Mouse (Mus musculus): Measurements from ENCODE around the gene Hspa5.
"Not testable (repeated sequence)": the region's sequence is repeated elsewhere in the genome, so short reads cannot be mapped to it uniquely, and the experiment has no call there.

Hspa5 gene

DNA sequence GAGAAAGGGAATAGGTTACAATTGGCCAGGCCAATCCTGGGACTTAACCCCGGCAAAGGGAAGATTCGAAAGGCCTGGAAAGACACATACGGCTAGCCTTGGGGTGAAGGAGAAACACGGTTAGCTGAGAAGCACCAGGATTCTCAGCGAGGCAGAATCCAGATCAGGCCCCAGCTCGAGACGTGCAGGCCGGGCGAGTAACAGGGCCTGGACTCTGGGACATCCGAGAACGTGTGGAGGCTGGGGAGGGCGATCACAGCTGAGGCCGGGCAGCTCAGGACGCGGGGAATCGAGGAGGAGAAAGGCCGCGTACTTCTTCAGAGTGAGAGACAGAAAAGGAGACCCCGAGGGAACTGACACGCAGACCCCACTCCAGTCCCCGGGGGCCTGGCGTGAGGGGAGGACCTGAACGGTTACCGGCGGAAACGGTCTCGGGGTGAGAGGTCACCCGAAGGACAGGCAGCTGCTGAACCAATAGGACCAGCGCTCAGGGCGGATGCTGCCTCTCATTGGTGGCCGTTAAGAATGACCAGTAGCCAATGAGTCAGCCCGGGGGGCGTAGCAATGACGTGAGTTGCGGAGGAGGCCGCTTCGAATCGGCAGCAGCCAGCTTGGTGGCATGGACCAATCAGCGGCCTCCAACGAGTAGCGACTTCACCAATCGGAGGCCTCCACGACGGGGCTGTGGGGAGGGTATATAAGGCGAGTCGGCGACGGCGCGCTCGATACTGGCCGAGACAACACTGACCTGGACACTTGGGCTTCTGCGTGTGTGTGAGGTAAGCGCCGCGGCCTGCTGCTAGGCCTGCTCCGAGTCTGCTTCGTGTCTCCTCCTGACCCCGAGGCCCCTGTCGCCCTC lies at the start of gene Hspa5:
Gene Hspa5 (plus strand): TSS at position 603 of the 859 bp plus-strand sequence.
- peak; percentile 100 for DNase-seq (ENCODE audit: low spot score)

DNA sequence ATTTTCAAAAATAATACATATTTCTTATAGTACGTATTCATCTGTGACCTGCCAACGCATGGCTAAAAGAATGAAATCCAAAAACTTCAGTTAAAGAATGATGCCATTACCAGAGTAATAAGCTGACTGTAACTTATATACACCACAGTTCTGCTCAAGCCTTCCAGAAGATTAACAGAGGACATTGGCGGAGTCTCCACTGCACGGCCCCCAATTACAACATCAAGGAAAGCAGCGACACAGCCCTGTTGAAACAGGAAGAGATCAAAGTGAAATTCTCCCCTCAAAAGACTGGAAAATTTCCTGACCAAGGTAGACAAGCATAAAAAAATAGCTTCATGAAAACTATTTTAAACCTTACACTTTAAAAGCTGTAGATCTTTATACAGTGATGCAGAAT lies 46.5 kb upstream of the Hspa5 start:
- no peak for DNase-seq (ENCODE audit: low spot score)

DNA sequence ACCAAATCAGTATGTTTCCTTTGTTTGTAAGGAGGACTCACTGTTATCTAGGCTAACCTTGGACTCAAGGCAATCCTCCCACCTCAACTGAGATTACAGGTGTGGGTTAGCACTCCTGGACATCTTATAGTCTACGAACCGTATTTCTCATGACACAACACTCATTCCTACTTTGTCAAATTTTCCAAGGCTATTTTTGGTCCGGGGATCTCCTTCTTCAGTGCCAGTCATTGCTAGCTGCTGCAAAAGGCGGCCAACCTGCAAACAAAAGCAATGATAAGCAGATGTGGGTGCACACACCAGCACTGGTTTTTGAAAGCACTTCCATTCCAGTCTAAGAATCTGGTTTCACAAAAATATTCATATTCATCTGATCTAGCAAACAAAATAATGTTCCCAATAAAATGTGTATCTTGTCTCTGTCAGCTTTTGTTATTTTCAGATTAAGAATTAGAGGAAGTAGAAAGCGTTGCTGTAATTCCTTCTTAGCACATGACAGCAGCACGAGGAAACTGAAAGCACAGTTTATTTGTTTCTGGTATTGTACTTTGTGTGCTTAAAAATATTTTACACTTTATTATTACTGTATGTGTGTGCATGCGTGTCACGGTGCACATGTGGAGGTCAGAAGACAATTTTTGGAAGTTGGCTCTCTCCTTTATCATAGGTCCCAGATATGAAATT lies 44.6 kb upstream of the Hspa5 start:
- DNase-seq (ENCODE audit: low spot score), result no peak

DNA sequence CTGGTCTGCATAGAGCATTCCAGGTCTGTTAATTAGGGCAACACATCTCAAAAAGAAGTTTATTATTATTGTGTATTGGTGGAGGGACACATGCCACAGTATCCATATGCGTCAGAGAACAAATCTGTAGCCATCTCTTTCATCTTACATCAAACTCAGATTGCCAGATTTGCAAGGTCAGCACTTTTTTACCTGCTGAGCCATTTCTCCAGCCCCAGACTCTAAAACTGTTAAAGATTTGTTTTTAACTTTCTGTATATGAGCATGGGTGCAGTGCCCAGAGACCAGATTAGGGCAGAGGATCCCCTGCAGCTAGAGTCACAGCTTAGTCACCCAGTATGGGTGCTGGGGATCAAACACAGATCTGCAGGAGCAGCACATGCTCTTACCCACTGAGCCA lies 35.1 kb upstream of the Hspa5 start:
- DNase-seq (ENCODE audit: low spot score), result no peak

DNA sequence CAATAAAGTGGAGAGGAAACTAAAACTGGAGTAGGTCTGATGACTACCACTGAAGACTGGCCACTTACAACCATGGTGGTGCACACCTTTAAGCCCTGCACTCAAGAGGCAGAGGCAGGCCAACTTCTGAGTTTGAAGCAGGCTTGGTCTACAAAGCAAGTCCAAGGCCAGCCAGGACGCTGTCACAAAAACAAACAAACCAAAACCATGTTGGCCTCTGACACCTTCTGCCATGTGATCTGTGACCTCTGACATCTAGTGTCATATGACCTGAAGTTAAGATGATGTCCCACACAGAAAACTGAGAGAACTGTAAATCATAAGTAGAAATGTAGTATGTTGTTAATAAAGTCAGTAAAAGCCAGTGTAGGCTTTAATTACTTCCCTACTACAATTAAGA lies 33.9 kb upstream of the Hspa5 start:
- DNase-seq (ENCODE audit: low spot score), result no peak

DNA sequence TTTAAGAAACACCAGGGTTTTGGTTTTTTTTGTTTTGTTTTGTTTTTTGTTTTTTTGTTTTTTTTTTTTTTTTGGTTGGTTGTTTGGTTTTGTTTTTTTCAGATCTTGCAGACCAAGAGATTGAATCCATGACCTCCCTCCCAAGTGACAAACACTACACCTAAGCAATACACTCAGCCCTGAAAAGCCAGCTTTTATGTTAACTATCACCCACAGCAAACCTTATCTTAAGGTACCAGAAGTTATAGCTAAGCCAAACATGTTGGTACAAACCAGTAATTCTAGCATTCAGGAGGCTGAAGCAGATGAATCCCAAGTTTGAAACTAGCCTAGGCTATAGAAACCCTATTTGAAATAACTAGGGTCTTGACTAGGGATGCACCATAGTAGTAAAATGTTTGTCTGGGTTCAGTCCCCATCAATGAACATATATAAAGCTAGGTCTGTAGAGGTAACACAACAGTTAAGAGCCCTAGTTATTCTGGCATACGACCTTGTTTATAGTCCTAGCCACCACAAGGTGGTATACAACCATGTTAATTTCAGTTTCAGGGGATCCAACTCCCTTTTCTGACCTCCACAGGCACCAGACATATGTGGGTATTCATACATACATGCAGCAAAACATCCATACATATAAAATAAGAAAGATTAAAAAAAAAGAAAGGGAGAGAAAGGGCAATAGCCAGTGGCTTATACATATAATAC lies 31.9 kb upstream of the Hspa5 start:
- DNase-seq (ENCODE audit: low spot score), result no peak

DNA sequence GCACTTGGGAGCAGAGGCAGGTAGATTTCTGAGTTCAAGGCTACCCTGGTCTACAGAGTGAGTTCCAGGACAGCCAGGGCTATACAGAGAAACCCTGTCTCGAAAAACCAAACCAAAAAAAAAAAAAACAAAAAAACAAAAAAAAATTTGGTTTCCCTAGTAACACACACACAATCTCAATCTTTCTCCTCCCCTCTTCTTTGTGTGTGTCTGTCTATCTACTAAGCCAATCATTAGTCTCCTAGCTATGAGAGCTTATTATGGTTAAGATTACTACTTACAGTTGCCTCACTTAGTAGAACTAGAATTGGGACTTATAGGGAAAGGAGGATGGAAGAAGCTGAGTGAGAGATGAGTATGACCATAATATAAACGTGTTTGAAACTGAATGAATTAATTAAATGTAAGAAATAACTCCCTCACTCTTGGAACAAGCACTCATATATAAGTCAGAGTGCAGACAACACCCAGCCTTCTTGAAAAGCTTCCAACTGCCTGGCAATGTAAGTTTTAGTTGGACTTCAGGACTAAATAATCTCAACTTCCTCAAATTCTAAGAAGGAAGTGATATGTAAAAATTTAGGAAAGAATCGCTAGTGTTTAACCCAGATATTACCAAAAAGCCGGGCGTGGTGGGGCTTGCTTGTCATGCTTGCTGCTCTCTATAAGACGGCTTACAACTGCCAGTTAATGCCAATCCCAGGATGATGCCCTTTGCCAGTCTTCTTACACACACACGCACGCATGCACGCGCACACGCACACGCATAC lies 30.2 kb upstream of the Hspa5 start:
- no peak for DNase-seq (ENCODE audit: low spot score)

DNA sequence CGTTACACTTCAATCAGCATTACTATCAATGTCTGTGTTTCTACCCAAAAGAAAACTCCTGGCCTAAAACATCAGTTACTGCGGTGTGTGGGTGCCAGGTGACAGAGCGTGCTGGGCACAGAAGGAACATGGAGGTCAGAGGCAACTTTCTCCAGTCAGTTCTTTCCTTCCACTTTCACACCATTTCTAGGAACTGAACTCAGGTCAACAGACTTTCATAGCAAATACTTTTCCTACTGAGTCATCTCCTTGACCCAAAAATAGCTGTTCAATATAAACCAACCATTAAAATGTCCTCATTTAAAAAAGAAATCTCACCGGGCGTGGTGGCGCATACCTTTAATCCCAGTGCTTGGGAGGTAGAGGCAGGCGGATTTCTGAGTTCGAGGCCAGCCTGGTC lies 29.1 kb upstream of the Hspa5 start:
- DNase-seq (ENCODE audit: low spot score), result no peak

DNA sequence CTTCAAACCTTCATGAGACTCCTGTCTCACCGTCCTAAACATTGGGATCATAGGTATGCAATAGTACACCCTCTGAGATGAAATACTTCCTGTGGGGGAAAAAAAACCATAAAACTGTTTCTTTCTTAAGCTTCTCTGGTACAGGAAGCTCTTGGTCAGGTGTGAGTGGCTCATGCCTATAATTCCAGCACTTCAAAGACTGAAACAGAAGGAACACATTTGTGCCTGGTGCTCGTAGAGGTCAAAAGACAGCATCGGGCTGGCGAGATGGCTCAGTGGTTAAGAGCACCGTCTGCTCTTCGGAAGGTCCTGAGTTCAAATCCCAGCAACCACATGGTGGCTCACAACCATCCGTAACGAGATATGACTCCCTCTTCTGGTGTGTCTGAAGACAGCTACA lies 27.3 kb upstream of the Hspa5 start:
- DNase-seq (ENCODE audit: low spot score), result no peak

DNA sequence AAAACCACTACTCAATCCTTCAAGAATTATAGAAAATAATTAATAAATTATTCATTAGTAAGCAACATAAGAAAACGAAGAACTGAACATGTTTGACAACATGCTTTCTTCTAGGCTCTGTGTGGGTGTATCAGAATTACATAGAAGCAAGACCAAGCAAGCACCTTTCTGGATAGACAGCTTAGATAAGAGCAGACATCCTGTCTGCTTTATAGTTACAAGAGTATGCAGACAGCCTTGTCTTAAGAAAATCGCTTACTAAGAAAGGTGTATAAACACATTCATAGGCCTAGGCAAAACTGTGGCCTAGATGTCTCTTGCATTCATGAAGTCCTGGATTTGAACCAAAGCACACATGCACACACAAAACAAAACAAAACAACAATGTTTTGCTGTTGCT lies 26.1 kb upstream of the Hspa5 start:
- DNase-seq (ENCODE audit: low spot score), result no peak

DNA sequence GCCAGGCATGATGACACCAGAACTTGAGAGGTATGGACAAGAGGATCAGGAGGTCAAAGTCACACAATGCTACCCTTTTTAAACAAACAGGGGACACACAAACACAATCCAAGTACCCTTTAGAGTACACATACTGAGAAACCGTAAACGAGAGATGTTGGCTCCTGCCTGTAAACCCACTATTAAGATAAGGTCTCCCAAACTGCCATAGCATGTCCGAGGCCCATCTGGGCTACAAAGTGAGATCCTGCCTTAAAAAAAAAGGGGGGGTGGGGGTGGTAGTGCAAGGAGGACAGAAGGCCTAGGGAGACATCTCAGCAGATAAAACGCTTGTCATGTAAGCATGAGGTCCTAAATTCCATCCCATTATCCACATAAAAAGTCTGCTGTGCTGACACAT lies 23.3 kb upstream of the Hspa5 start:
- no peak for DNase-seq (ENCODE audit: low spot score)

DNA sequence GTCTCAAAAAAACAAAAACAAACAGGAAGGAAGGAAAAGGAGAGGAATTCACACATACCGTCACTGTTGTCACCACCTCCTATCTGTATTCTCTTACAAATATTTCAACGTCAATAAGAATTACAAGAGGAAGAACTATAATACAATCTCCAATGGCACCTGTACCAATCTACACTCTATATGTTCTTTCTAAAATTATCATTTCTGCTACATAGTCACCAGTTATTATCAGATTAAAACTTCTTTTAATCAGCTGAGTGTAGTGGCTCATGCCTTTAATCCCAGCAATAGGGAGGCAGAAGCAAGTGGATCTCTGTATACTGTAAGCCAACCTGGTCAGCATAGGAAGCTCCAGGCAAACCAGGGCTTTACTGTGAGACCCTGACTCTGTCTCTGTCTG lies 21.5 kb upstream of the Hspa5 start:
- DNase-seq (ENCODE audit: low spot score), result no peak

DNA sequence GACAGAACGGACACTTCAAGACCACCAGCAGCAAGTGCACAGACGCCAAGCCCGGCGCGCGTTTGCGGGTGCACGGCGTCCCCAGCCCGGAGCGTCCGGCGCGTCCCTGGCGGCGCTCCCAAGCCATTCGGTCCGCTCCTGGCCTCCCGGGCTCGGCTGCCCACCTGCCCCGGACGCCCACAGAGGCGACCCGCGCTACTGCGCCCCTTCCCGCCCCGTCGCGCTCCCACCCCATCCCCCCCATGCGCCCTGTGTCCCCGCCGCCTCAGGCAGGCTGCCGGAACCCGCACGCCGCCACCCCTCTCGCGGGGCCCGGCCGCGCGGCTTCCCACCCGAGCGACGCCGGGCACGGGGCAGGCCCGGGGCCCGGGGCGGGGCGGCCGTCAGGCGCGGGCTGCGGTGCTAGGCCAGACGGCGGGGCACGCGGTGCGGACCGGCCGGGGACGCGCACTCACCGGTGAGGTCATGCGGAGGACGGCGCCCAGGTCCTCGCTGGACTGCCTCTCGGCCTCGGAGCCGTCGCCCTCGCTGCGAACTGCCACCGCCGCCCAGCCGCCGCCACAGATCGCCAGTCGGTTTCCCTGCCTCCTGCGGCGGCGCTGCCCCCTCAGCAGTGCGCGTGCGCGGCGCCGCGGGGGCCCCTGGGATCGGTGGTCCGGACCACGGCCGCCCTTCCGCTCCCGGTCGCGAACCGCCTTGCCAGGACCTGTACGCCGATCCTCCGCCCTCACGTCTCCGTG lies 17.8 kb upstream of the Hspa5 start:
- DNase-seq (ENCODE audit: low spot score), result peak; percentile 59

DNA sequence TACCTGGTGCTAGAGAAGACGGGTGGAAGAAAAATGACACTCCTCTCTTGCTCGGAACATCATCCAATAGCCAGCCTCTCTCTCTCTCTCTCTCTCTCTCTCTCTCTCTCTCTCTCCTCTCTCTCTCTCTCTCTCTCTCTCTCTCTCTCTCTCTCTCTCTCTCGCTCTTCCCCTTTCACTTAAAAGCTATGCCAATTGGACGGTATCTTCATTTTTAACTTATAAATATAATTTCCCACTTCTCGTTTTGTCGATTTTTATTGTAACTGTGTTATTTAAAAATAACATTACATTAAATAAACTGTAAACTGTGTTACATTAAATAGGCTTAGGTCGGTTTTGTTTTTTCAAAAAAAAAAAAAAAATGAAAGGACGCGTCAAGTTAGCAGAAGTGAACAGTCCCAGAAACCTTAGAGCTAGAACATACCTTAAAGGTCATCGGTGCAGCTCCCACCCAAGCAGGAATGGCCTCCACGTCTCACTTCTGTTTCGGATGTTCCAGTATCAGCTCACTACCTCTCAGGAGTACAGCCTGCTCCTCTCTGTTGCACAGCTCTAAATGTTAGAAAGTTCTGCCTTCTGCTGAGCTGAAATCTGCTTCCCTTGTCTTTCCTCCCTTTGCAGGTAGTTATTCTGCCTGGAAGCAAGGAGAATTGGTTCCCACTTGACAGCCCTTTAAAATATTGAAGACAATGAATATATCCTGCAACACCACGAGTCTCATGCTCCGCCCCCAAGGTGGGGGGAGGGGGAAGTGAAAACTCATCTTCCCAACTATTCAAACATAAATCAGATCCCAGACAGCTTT lies 17.0 kb upstream of the Hspa5 start, which contains the start of gene Gapvd1:
Gene Gapvd1 (minus strand): TSS at position 682 of the 808 bp plus-strand sequence.
- DNase-seq (ENCODE audit: low spot score), result no peak

DNA sequence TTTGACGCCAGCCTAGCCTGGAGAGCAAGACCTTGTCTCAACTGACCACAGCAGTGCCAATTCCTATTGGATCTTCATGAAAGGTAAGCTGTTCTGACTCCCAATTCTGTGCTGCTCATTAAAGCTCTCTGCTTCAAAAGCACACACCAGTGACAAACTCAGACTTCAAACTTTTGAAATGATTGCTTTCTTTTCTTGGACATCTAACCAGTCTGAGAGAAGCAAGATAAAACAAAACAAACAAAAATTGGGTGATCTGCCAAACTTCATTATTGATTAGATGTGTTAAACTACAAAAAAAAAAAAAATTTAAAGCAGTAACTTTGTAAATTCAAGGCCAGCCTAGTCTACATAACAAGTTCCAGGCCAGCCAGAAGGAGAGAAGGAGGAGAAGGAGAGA lies 14.4 kb upstream of the Hspa5 start:
- no peak for DNase-seq (ENCODE audit: low spot score)

DNA sequence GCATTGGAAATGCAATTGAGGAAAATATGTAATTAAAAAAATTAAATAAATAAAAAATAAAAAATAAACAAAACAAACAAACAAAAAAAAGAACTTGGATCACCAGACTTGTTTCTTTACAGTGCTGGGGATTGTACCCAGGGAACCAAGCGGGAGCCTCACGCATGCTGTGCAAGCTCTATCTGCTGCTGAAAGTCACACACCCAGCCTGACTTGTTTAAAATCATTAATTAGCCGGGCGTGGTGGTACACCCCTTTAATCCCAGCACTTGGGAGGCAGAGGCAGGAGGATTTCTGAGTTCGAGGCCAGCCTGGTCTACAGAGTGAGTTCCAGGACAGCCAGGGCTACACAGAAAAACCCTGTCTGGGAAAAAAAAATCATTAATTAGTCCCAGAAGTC lies 10.5 kb upstream of the Hspa5 start:
- not testable (repeated sequence) for DNase-seq (ENCODE audit: low spot score)

DNA sequence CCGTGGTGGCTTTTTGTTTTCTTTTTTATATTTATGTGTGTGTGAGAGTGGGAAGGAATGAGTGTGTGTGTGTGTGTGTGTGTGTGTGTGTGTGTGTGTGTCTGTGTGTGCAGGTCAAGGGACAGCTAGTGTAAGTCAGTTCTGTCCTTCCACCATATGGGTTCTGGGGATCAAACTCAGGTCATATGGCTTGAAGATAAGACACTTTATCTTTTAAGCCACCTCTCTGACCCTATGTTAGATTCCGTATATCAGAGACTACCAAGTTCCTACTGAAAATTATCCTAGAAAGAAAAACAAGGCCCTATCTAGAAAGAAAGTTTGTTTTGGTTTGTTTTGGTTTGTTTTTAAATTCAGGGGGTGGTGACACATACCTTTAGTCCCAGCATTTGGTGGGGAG lies 9.6 kb upstream of the Hspa5 start:
- DNase-seq (ENCODE audit: low spot score), result no peak

DNA sequence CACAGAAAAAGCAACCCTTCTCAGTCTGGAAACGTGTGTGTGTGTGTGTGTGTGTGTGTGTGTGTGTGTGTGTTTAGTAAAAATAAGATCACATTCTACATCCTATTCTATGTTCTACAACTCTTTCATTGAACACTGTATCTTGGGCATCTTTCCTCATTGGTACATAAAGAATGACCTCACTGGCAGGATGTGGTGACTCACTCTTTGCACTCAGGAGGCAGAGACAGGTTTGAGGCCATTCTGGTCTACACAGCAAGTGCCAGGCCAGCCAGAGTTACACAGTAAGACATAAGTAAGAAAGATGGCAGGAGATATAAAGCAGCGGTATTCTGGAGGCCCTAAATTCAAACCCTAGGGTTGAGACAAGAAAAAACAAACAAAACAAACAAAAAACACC lies 8.9 kb upstream of the Hspa5 start:
- no peak for DNase-seq (ENCODE audit: low spot score)

DNA sequence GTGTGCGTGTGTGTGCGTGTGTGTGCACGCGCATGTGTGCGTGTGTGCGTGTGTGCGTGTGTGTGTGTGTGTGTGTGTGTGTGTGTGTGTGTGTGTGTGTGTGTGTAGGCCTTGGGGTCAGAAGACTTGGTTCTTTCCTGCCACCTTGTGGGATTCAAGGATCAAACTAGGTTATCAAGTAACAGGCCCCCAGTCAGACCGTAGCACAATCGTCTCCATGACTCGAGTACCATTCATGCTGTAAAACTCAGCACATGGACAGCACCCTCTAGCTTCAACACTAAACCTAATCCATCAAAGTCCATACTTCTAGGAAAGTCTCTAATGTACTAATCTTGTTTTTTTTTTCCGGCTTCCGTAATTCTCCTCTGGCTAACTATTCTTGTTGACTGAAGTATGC lies 7.0 kb upstream of the Hspa5 start:
- DNase-seq (ENCODE audit: low spot score), result no peak

DNA sequence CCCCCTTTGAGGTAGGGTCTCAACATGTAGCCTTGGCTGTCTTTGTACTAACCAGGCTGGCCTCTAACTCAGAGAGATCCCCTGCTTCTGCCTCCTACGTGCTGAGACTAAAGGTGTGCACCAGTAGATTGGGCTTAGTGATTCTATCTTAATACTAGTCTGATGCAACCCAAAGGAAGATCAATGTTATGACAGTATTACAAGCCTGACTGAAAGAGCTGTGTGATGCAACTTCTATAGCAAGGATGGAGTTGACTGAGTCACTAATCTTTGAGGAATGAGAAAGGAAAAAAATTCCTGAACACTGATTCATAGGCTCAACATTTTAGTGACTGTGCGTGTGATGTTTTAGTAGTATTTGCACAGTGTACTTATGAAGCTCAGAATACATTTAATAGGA lies 1.7 kb upstream of the Hspa5 start:
- DNase-seq (ENCODE audit: low spot score), result no peak

DNA sequence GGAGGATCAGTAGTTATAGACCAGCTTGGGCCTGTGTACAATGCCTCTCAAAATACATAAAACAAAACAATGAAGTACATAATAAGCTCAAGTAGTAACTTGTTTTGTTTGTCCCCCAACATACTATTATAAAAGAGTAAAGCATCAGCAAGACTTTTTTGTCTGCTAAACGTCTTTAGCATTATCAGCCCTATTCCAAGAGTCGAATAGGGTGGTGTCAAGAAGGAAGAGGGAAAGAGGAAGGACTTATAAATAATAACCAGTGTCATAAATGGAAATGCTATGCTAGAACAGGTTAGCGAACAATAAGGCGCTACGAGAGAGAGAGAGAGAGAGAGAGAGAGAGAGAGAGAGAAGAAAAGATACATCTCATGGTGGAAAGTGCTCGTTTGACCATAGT lies 819 bp upstream of the Hspa5 start:
- no peak for DNase-seq (ENCODE audit: low spot score)

Data from left cerebral cortex, adult 11 months (tissue).